9 mouse cellular contexts compared by ENCODE assay signal in the genomic region with DNA sequence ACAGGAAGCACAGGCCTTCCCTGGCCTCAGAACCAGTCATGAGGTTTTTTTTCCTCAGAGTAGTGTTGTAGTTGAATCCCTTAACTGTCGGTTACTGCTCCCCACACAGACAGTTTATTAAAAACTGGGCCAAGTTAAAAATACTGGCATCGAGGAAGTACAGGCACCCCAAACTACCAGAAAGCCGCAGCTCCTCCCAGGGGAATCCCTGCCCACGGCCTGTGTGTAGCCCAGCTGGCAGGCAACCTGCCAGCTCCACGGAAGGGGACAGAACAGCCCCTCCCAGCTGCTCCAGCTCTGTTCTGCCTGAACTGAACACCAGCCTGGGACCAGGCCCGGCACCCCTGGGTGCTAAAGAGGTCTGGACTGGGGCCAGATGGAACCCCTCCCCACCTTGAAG. TPM values are rescaled to one million over a fixed set of nuclear protein-coding genes. Genes with fewer than 3 reads are reported as not detected.
DNase-seq lines count a peak whose midpoint lies in the region; ATAC-seq and TF ChIP-seq lines count a peak whose summit lies in the region.
"Had no signal": no experiment of that assay in that cellular context is flagged by ENCODE, and none has a peak within 500 bp of the region (broad histone marks: within the 10 kb centered on the region; RNA-seq: fewer than 3 reads in every experiment).

No protein-coding gene starts in this region.

- peak overlapping the region; percentile 52; the same call in 1 of the 2 replicates for H3K9ac ChIP-seq in heart, embryonic 13.5 days
- peak overlapping the region; percentile 13; the same call in 1 of the 2 replicates for H3K9ac ChIP-seq in MEL (ENCODE audit: control insufficient read depth, low read depth, low read length, poor library complexity, severe bottlenecking)
- H3K9ac ChIP-seq: limb, embryonic 12.5 days had no signal

- H3K4me2 ChIP-seq in heart, embryonic 13.5 days = no peak overlapping the region
- H3K4me2 ChIP-seq: limb, embryonic 12.5 days had no signal

- no peak overlapping the region for H3K27ac ChIP-seq in heart, embryonic 13.5 days (replicated peaks)
- peak overlapping the region; percentile 57 for H3K27ac ChIP-seq in MEL (ENCODE audit: control insufficient read depth, low read depth, low read length)
- H3K27ac ChIP-seq: limb, embryonic 12.5 days had no signal

- peak in 1 of 2 experiments; percentile 49; a peak in 2 of 4 replicates for TF ChIP-seq EP300 in MEL (IDR thresholded peaks at IDR 0.05; ENCODE audit: low read depth in 1 of 2, low read length in 2 of 2)

- TF ChIP-seq POLR2A in MEL (IDR thresholded peaks at IDR 0.05; ENCODE audit: control insufficient read depth in 1 of 2, insufficient read depth in 1 of 2, low read depth in 1 of 2, low read length in 2 of 2, poor library complexity in 1 of 2) = no peak

- H3K36me3 ChIP-seq in heart, embryonic 13.5 days = no peaks in the 10 kb centered on the region
- peaks cover 0 to 21% of the 10 kb centered on the region in 2 experiments; a peak in 2 of 4 replicates for H3K36me3 ChIP-seq in MEL (ENCODE audit: control insufficient read depth in 1 of 2, insufficient read depth in 2 of 2, low read length in 2 of 2)
- H3K36me3 ChIP-seq: limb, embryonic 12.5 days had no signal

- no peak overlapping the region for H3K4me3 ChIP-seq in heart, embryonic 13.5 days
- no peak overlapping the region for H3K4me3 ChIP-seq in MEL (ENCODE audit: control insufficient read depth in 1 of 2, insufficient read depth in 1 of 2, low read depth in 2 of 2, low read length in 2 of 2)
- H3K4me3 ChIP-seq: limb, embryonic 12.5 days had no signal

- WGBS in heart, embryonic 13.5 days = 37% methylated on average over 6 of the region's 6 CpGs

- H3K4me1 ChIP-seq in heart, embryonic 13.5 days = peaks cover 69% of the 10 kb centered on the region
- peaks cover 8 to 46% of the 10 kb centered on the region in 2 experiments for H3K4me1 ChIP-seq in MEL (ENCODE audit: control insufficient read depth in 1 of 2, insufficient read depth in 2 of 2, low read length in 2 of 2)

- no peak for ATAC-seq in heart, embryonic 13.5 days (ENCODE audit: extremely low read depth, insufficient number of reproducible peaks, low FRiP score, low TSS enrichment)
- ATAC-seq in granulocyte monocyte progenitor cell, adult 5-6 weeks (replicated peaks; ENCODE audit: poor library complexity, severe bottlenecking) = peak; percentile 55
- ATAC-seq in megakaryocyte, adult 5-6 weeks (ENCODE audit: poor library complexity, severe bottlenecking) = peak; percentile 24; the same call in 1 of the 2 replicates
- ATAC-seq in activated CD4-positive, CD25-positive, alpha-beta regulatory T cell, adult 4 months = no peak

- H3K27me3 ChIP-seq in heart, embryonic 13.5 days (replicated peaks) = peaks cover 20% of the 10 kb centered on the region
- no peaks in the 10 kb centered on the region for H3K27me3 ChIP-seq in MEL (ENCODE audit: control insufficient read depth in 1 of 2, insufficient read depth in 2 of 2, low read length in 2 of 2)

- no peak for DNase-seq in heart, adult 11 months
- peak; percentile 58 for DNase-seq in MEL (ENCODE audit: low read depth, low spot score)
- DNase-seq in yolk sac, embryonic 10.5 days (ENCODE audit: low spot score) = no peak
- DNase-seq in urinary bladder, adult 2 months (ENCODE audit: low spot score) = no peak

- no peak for TF ChIP-seq CTCF in MEL (IDR thresholded peaks at IDR 0.05 in 2 of 3, conservative IDR thresholded peaks at IDR 0.05 in 1 of 3; ENCODE audit: control insufficient read depth in 1 of 3, insufficient read depth in 1 of 3, low read depth in 2 of 3, low read length in 3 of 3, poor library complexity in 1 of 3, severe bottlenecking in 1 of 3)

- no peaks in the 10 kb centered on the region for H3K79me2 ChIP-seq in MEL (ENCODE audit: control insufficient read depth, insufficient read depth, low read length, poor library complexity)

- no peaks in the 10 kb centered on the region for H3K9me3 ChIP-seq in heart, embryonic 13.5 days
- H3K9me3 ChIP-seq in MEL (replicated peaks; ENCODE audit: insufficient read depth, low read length) = no peaks in the 10 kb centered on the region
- H3K9me3 ChIP-seq: limb, embryonic 12.5 days had no signal

- no peak for TF ChIP-seq RAD21 in MEL (IDR thresholded peaks at IDR 0.05; ENCODE audit: low read depth, low read length)

TF ChIP-seq in MEL, 35 proteins besides CTCF, POLR2A, EP300 and RAD21:
- TF ChIP-seq UBTF (IDR thresholded peaks at IDR 0.05; ENCODE audit: borderline replicate concordance, insufficient read depth, low read depth, low read length) (no peak), JUND (IDR thresholded peaks at IDR 0.05; ENCODE audit: low read depth, low read length) (no peak), POLR2AphosphoS2 (IDR thresholded peaks at IDR 0.05; ENCODE audit: low read length) (no peak), USF1 (IDR thresholded peaks at IDR 0.05; ENCODE audit: low read depth, low read length) (no peak), TAL1 (IDR thresholded peaks at IDR 0.05; ENCODE audit: low read length) (no peak), KAT2A (conservative IDR thresholded peaks at IDR 0.05; ENCODE audit: low read depth, low read length) (no peak), MYC (IDR thresholded peaks at IDR 0.05; ENCODE audit: low read depth, low read length) (no peak), SIN3A (IDR thresholded peaks at IDR 0.05; ENCODE audit: low read length) (peak; percentile 43; the same call in 1 of the 2 replicates), CHD2 (IDR thresholded peaks at IDR 0.05; ENCODE audit: low read length) (no peak), MEF2A (IDR thresholded peaks at IDR 0.05; ENCODE audit: extremely low read depth, insufficient replicate concordance, low read depth, low read length, poor library complexity, severe bottlenecking) (no peak), ZKSCAN1 (IDR thresholded peaks at IDR 0.05; ENCODE audit: low read depth, low read length) (no peak), ELF1 (IDR thresholded peaks at IDR 0.05; ENCODE audit: low read depth, low read length) (no peak), TCF12 (IDR thresholded peaks at IDR 0.05; ENCODE audit: low read depth, low read length) (0 out of 2 replicates have a peak, but pooled peaks have one; percentile 22), MAX (IDR thresholded peaks at IDR 0.05; ENCODE audit: low read length) (no peak), CHD1 (IDR thresholded peaks at IDR 0.05; ENCODE audit: low read depth, low read length) (no peak), E2F4 (IDR thresholded peaks at IDR 0.05; ENCODE audit: borderline replicate concordance, low read depth, low read length) (no peak), ETS1 (IDR thresholded peaks at IDR 0.05; ENCODE audit: low read depth, low read length) (peak; percentile 86), SMC3 (IDR thresholded peaks at IDR 0.05; ENCODE audit: low read depth, low read length) (no peak), GABPA (IDR thresholded peaks at IDR 0.05; ENCODE audit: low read depth, low read length) (no peak), ZNF384 (IDR thresholded peaks at IDR 0.05; ENCODE audit: low read depth, low read length) (no peak)

RNA-seq across cellular contexts. Expression of a gene that starts 11.3 kb away (rescaled TPM):
- 103 and 130 TPM in 2 replicates for polyA plus RNA-seq in heart, embryonic 13.5 days (2015; fragmentation: Nextera tagmentation; extraction: Ambion mirVana)
- total RNA-seq in MEL (2012; rRNA removed) = not detected in 2 replicates
- not detected for polyA plus RNA-seq in MEL (2012; ENCODE audit: insufficient read depth in 1 of 2, insufficient read length in 2 of 2, low read depth in 1 of 2, low replicate concordance in 2 of 2, missing spikeins in 1 of 2)
- total RNA-seq in granulocyte monocyte progenitor cell, adult 5-6 weeks (2014; fragmentation: Nextera tagmentation) = not detected in 2 replicates
- not detected in 2 replicates for total RNA-seq in granulocyte monocyte progenitor cell, adult 5-6 weeks (2017)
- not detected in 2 replicates for total RNA-seq in megakaryocyte, adult 5-6 weeks (2015)
- total RNA-seq in megakaryocyte, adult 5-6 weeks (2017) = not detected in 2 replicates
- not detected for polyA plus RNA-seq in activated CD4-positive, CD25-positive, alpha-beta regulatory T cell, adult 4 months (2017; shearing (Covaris generic))
- polyA plus RNA-seq in urinary bladder, adult 2 months (2012; rRNA removed) = 8.0 and 10.8 TPM in 2 replicates

Comparison
In these comparisons a context has a peak if more than half of its experiments do, and no peak if none do; other contexts are left out.
1. ATAC-seq: peak in granulocyte monocyte progenitor cell, adult 5-6 weeks (single experiment) and megakaryocyte, adult 5-6 weeks (single experiment); none in heart, embryonic 13.5 days (single experiment) and activated CD4-positive, CD25-positive, alpha-beta regulatory T cell, adult 4 months (single experiment).